Mouse (Mus musculus) CH12.LX (cell line): ENCODE measurements around the gene Tagln2. TPM values are rescaled to one million over a fixed set of nuclear protein-coding genes. Genes with fewer than 3 reads are reported as not detected.
A peak's percentile ranks its signal among the peaks of the same experiment; 100 is the strongest.

Experiments
- DNase-seq: peaks from one replicate; pipeline ENCODE4 v3.0.0-alpha.2; 2013; ENCODE audit errors: extremely low read depth
- H3K27ac ChIP-seq: 2 replicates; pipeline ENCODE4 v1.5.1; 2012; ENCODE audit warnings: low read depth, mild to moderate bottlenecking, control low read depth, moderate library complexity; ENCODE audit not compliant: insufficient read depth
- H3K27me3 ChIP-seq: replicated peaks from 2 replicates; pipeline ENCODE3; 2012; ENCODE audit warnings: inconsistent platforms
- H3K36me3 ChIP-seq, 2 experiments: replicated peaks in 1 of 2; 2 replicates each; pipeline versions ENCODE3 to v1.6.1; 2012; ENCODE audit warnings: inconsistent platforms in 1 of 2, low read length in 1 of 2, mild to moderate bottlenecking in 1 of 2, mixed read lengths in 1 of 2, moderate library complexity in 1 of 2; ENCODE audit not compliant: control insufficient read depth in 1 of 2, insufficient read depth in 1 of 2
- H3K4me1 ChIP-seq, 2 experiments: 2 replicates each; pipeline ENCODE4 v1.6.1; 2012; ENCODE audit warnings: inconsistent platforms in 1 of 2, moderate library complexity in 1 of 2; ENCODE audit not compliant: insufficient read depth in 2 of 2, control insufficient read depth in 1 of 2
- H3K4me2 ChIP-seq: 2 replicates; pipeline ENCODE4 v1.6.1; 2012; ENCODE audit warnings: low read depth, mild to moderate bottlenecking, control low read depth; ENCODE audit not compliant: poor library complexity, insufficient read depth, severe bottlenecking
- H3K4me3 ChIP-seq, 3 experiments: fragments of 150-350 bp in 1 of 3; sonication (generic) in 1 of 3; replicated peaks in 1 of 3; 2 replicates each; pipeline versions ENCODE3 to v1.5.1; 2011 to 2012; ENCODE audit warnings: low read depth in 2 of 3, low read length in 2 of 3, mild to moderate bottlenecking in 2 of 3, moderate library complexity in 2 of 3, control low read depth in 1 of 3, improper control_type of control experiment in 1 of 3, inconsistent platforms in 1 of 3, mixed read lengths in 1 of 3; ENCODE audit not compliant: poor library complexity in 1 of 3
- H3K79me2 ChIP-seq: replicated peaks from 2 replicates; pipeline ENCODE4 v1.6.1; 2012; ENCODE audit warnings: mild to moderate bottlenecking, moderate library complexity; ENCODE audit not compliant: control insufficient read depth, poor library complexity, insufficient read depth, severe bottlenecking; ENCODE audit errors: extremely low read depth
- H3K9ac ChIP-seq: 2 replicates; pipeline ENCODE4 v1.6.1; 2012; ENCODE audit warnings: low read depth, mild to moderate bottlenecking, control low read depth, moderate library complexity; ENCODE audit not compliant: insufficient read depth
- H3K9me3 ChIP-seq: replicated peaks from 2 replicates; pipeline ENCODE3; 2012; ENCODE audit warnings: low read length, inconsistent platforms, mixed read lengths
- CHD1 ChIP-seq: IDR thresholded peaks from 2 replicates; pipeline ENCODE4 v1.6.1; 2012; ENCODE audit warnings: low read depth, low read length, improper control_type of control experiment, inconsistent platforms
- CHD2 ChIP-seq: IDR thresholded peaks from 2 replicates; pipeline ENCODE4 v1.6.1; 2011; ENCODE audit warnings: low read length, improper control_type of control experiment
- CTCF ChIP-seq, 2 experiments: IDR thresholded peaks in 1 of 2; conservative IDR thresholded peaks in 1 of 2; 2 replicates each; pipeline ENCODE4 v1.5.1; 2011 to 2012; ENCODE audit warnings: low read depth in 2 of 2, low read length in 2 of 2, improper control_type of control experiment in 1 of 2, inconsistent platforms in 1 of 2, mild to moderate bottlenecking in 1 of 2, moderate library complexity in 1 of 2
- E2F4 ChIP-seq: IDR thresholded peaks from 2 replicates; pipeline ENCODE4 v1.6.1; 2011; ENCODE audit warnings: low read depth, low read length, improper control_type of control experiment; ENCODE audit not compliant: insufficient replicate concordance
- ELF1 ChIP-seq: IDR thresholded peaks from 2 replicates; pipeline ENCODE4 v1.6.1; 2014; ENCODE audit warnings: low read depth, mild to moderate bottlenecking, inconsistent platforms, low read length, improper control_type of control experiment
- EP300 ChIP-seq: IDR thresholded peaks from 2 replicates; pipeline ENCODE4 v1.6.1; 2011; ENCODE audit warnings: low read length, improper control_type of control experiment
- ETS1 ChIP-seq: conservative IDR thresholded peaks from 2 replicates; pipeline ENCODE4 v1.6.1; 2012; ENCODE audit warnings: low read depth, mild to moderate bottlenecking, inconsistent platforms, low read length, improper control_type of control experiment, moderate library complexity
- GABPA ChIP-seq: IDR thresholded peaks from 2 replicates; pipeline ENCODE4 v1.6.1; 2012; ENCODE audit warnings: low read depth, low read length, improper control_type of control experiment, inconsistent platforms; ENCODE audit not compliant: insufficient replicate concordance
- HCFC1 ChIP-seq: IDR thresholded peaks from 2 replicates; pipeline ENCODE4 v1.6.1; 2012; ENCODE audit warnings: low read depth, mild to moderate bottlenecking, inconsistent platforms, low read length, improper control_type of control experiment
- JUN ChIP-seq: IDR thresholded peaks from 2 replicates; pipeline ENCODE4 v1.6.1; 2011; ENCODE audit warnings: low read depth, mild to moderate bottlenecking, low read length, improper control_type of control experiment, moderate library complexity; ENCODE audit not compliant: insufficient read depth
- KAT2A ChIP-seq: IDR thresholded peaks from 2 replicates; pipeline ENCODE4 v1.6.1; 2012; ENCODE audit warnings: low read length, improper control_type of control experiment, inconsistent platforms; ENCODE audit not compliant: insufficient replicate concordance
- MAX ChIP-seq: IDR thresholded peaks from 2 replicates; pipeline ENCODE4 v1.6.1; 2011; ENCODE audit warnings: low read length, improper control_type of control experiment
- MAZ ChIP-seq: IDR thresholded peaks from 2 replicates; pipeline ENCODE4 v1.6.1; 2012; ENCODE audit warnings: low read depth, mild to moderate bottlenecking, inconsistent platforms, low read length, improper control_type of control experiment, moderate library complexity
- MEF2A ChIP-seq: IDR thresholded peaks from 2 replicates; pipeline ENCODE4 v1.6.1; 2014; ENCODE audit warnings: low read depth, mild to moderate bottlenecking, inconsistent platforms, low read length, improper control_type of control experiment, borderline replicate concordance
- MXI1 ChIP-seq: IDR thresholded peaks from 2 replicates; pipeline ENCODE4 v1.6.1; 2011; ENCODE audit warnings: mild to moderate bottlenecking, low read depth, low read length, improper control_type of control experiment
- MYC ChIP-seq: IDR thresholded peaks from 2 replicates; pipeline ENCODE4 v1.6.1; 2011; ENCODE audit warnings: low read depth, mild to moderate bottlenecking, improper control_type of control experiment, low read length
- NELFE ChIP-seq: IDR thresholded peaks from 2 replicates; pipeline ENCODE4 v1.6.1; 2011; ENCODE audit warnings: low read depth, low read length, improper control_type of control experiment
- NRF1 ChIP-seq: IDR thresholded peaks from 2 replicates; pipeline ENCODE4 v1.6.1; 2014; ENCODE audit warnings: low read depth, mild to moderate bottlenecking, inconsistent platforms, low read length, improper control_type of control experiment, moderate library complexity
- PAX5 ChIP-seq: IDR thresholded peaks from 2 replicates; pipeline ENCODE4 v1.6.1; 2012; ENCODE audit warnings: low read length, inconsistent platforms, mixed read lengths
- POLR2A ChIP-seq: IDR thresholded peaks from 2 replicates; pipeline ENCODE4 v1.6.1; 2011; ENCODE audit warnings: low read depth, mild to moderate bottlenecking, improper control_type of control experiment, low read length
- POLR2AphosphoS2 ChIP-seq: IDR thresholded peaks from 2 replicates; pipeline ENCODE4 v1.6.1; 2011; ENCODE audit warnings: low read depth, low read length, improper control_type of control experiment
- RAD21 ChIP-seq: IDR thresholded peaks from 2 replicates; pipeline ENCODE4 v1.6.1; 2011; ENCODE audit warnings: low read depth, mild to moderate bottlenecking, low read length, improper control_type of control experiment, moderate library complexity
- RCOR1 ChIP-seq: conservative IDR thresholded peaks from 2 replicates; pipeline ENCODE4 v1.6.1; 2012; ENCODE audit warnings: low read depth, mild to moderate bottlenecking, inconsistent platforms, low read length, improper control_type of control experiment
- SIN3A ChIP-seq: IDR thresholded peaks from 2 replicates; pipeline ENCODE4 v1.6.1; 2012; ENCODE audit warnings: low read length, improper control_type of control experiment, inconsistent platforms
- SMC3 ChIP-seq: IDR thresholded peaks from 2 replicates; pipeline ENCODE4 v1.6.1; 2011; ENCODE audit warnings: low read depth, low read length, improper control_type of control experiment
- TBP ChIP-seq: conservative IDR thresholded peaks from 2 replicates; pipeline ENCODE4 v1.6.1; 2011; ENCODE audit warnings: low read depth, low read length, improper control_type of control experiment
- TCF12 ChIP-seq: IDR thresholded peaks from 2 replicates; pipeline ENCODE4 v1.6.1; 2014; ENCODE audit warnings: low read depth, mild to moderate bottlenecking, inconsistent platforms, low read length, improper control_type of control experiment
- USF1 ChIP-seq: IDR thresholded peaks from 2 replicates; pipeline ENCODE4 v1.6.1; 2014; ENCODE audit warnings: low read depth, mild to moderate bottlenecking, inconsistent platforms, low read length, improper control_type of control experiment
- USF2 ChIP-seq: conservative IDR thresholded peaks from 2 replicates; pipeline ENCODE4 v1.6.1; 2011; ENCODE audit warnings: low read depth, low read length, improper control_type of control experiment
- ZMIZ1 ChIP-seq: IDR thresholded peaks from 2 replicates; pipeline ENCODE4 v1.6.1; 2012; ENCODE audit warnings: low read depth, mild to moderate bottlenecking, inconsistent platforms, low read length, improper control_type of control experiment
- ZNF384 ChIP-seq: IDR thresholded peaks from 2 replicates; pipeline ENCODE4 v1.6.1; 2012; ENCODE audit warnings: low read depth, low read length, improper control_type of control experiment, inconsistent platforms
- dilution Hi-C: fragments of 300-500 bp; cut with MboI; formaldehyde crosslinking; loops from 2 replicates; pipeline ENCODE4 v1.14.3; 2020; ENCODE audit warnings: low sequenced_read_pairs; ENCODE audit not compliant: extremely low pct_unique_long_range_greater_than_20kb, extremely low pct_ligation_motif_present
- in situ Hi-C: fragments of 300-500 bp; cut with MboI; formaldehyde crosslinking; loops from 3 replicates; pipeline ENCODE4 v1.14.3; 2019; ENCODE audit warnings: low sequenced_read_pairs, low pct_ligation_motif_present, low pct_unique_long_range_greater_than_20kb, mixed read lengths
- polyA plus RNA-seq: library from polyadenylated mRNA; unstranded; fragments of >175 nt; gene quantifications from 2 replicates; pipeline ENCODE4 v1.2.1, GENCODE M21; 2012; ENCODE audit warnings: low read depth; ENCODE audit not compliant: insufficient read length
- total RNA-seq, 2 experiments: library from RNA; depleted of rRNA; stranded (reverse); fragments of 300-350 nt in 1 of 2; fragments of >200 nt in 1 of 2; gene quantifications; 2 replicates each; pipeline ENCODE4 v1.2.3; 2012 to 2014

The Tagln2 gene
- total RNA-seq (2012; rRNA removed) (179 and 206 TPM in 2 replicates), total RNA-seq (2014; rRNA removed) (145 and 172 TPM in 2 replicates), polyA plus RNA-seq (281 and 337 TPM in 2 replicates)

DNA sequence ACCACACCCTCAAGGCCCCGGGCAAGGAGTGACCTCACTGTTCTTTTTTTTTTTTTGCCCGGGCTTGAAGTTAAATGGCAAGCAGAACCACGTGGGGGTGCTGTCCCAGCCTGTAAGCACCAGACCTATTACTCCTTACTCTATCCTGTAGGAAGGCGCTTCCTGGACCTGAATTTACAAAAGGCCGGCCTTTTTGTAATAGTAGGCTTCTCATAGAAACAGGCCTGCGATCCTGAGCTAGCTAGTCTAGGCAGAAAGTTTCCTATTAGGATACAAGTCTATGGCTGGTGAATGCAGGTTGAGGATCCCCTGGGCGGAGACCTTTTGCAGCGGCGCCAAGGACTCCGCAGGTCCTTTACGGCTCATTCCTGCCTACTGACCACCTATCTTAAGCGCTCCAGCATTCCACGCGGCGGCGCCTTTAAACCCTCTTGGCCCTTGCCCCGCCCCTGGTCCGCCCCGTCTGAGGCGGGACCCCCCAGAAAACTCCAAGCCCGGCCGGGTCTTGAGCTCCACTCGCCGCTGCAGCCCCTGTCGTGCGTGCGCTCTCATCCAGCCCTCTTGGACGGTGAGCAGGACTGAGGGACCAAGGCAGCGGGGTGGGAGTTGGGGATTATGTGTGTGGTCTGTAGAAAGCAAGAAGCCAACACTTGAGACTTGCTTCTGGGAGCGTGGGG lies at the start of gene Tagln2:
Gene Tagln2, plus strand, starts transcription at position 283 of the 677 bp plus-strand sequence.
- H3K79me2 ChIP-seq, result peaks cover 47% of the 10 kb centered on the region
- H3K9me3 ChIP-seq, result no peaks in the 10 kb centered on the region
- in situ Hi-C loops, result no loop called here
- H3K27me3 ChIP-seq, result no peaks in the 10 kb centered on the region
- H3K4me2 ChIP-seq, result peak within 1 kb of the TSS; percentile 92
- dilution Hi-C loops, result no loop called here
- peaks cover 8 to 65% of the 10 kb centered on the region in 2 experiments for H3K36me3 ChIP-seq
- TF ChIP-seq MYC (no peak), SMC3 (peak; percentile 48), POLR2AphosphoS2 (peak; percentile 88; the same call in 1 of the 2 replicates), POLR2A (peak; percentile 95), ELF1 (peak; percentile 52), CTCF (conservative IDR thresholded peaks at IDR 0.05 in 1 of 2, IDR thresholded peaks at IDR 0.05 in 1 of 2; ENCODE audit: low read depth in 2 of 2, low read length in 2 of 2) (peak in 1 of 2 experiments; percentile 67; a peak in 2 of 4 replicates), HCFC1 (no peak), JUN (no peak), E2F4 (no peak), MEF2A (no peak), NRF1 (no peak), CHD1 (no peak), ETS1 (no peak), ZMIZ1 (peak; percentile 85), KAT2A (no peak), MAX (peak; percentile 84), USF1 (0 out of 2 replicates have a peak, but pooled peaks have one; percentile 19), MAZ (peak; percentile 47; the same call in 1 of the 2 replicates), USF2 (no peak), NELFE (peak; percentile 91), RAD21 (peak; percentile 27), ZNF384 (peak; percentile 97), SIN3A (no peak), TBP (peak; percentile 93), TCF12 (peak; percentile 84), EP300 (no peak), CHD2 (no peak), PAX5 (no peak), GABPA (no peak), MXI1 (peak; percentile 42; the same call in 1 of the 2 replicates), RCOR1 (no peak)
- TF ChIP-seq, all 38 proteins: peak for 15
- Histone ChIP-seq H3K4me3 (peak within 1 kb of the TSS; percentile 88 to 90 (median 90)), H3K9ac (peak within 1 kb of the TSS; percentile 83), H3K4me1 (peaks cover 22 to 42% of the 10 kb centered on the region in 2 experiments), H3K27ac (peak within 1 kb of the TSS; percentile 60)
- DNase-seq, result peak; percentile 82
